Mouse (Mus musculus): ENCODE results near the gene Hs3st6.

Gene Hs3st6

DNA sequence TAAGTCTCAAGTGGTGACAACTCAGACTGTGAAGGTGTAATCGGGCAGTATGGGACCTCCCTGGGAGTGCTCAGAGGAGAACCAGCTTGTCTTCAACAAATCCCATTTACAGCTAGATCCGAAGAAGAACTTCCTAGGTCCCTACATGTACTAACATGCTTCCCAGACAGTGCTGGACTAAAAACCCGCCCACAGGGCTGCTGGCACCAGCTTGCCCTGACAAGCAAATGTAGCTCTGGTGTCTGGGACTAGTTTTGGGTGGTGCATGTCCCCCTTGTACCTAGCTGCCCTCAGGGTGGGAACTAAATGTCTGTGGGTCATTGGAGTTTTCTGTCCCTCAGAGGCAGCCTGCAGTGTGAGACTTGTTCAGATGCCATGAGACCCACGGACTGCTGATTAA lies 1.3 kb upstream of the Hs3st6 start:
- in situ Hi-C loops (cut with MboI; ENCODE audit: low pct_unique_long_range_greater_than_20kb in 1 of 2, low sequenced_read_pairs in 2 of 2, unreplicated experiment in 1 of 2): no loop called here

DNA sequence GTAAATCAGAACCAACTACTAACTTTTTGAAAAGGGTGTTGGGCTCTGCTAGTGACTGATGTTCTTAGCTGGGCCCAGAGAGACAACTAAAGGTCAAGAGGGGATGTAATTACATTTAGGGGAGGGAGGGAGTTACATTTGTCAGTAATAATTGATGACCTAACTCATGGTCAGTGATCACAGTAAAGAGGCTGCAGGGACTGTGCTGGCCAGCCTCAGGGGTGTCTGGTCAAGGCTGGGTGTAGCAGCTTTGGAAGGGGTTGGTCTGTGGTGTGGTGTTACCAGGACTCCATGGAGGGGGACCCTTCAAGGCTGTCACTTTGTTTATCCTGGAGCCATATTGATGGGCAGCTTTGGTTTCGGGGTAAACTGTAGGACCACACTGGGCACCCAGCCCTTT lies 4.6 kb downstream of the Hs3st6 start:
- in situ Hi-C loops (cut with MboI; ENCODE audit: low pct_unique_long_range_greater_than_20kb in 1 of 2, low sequenced_read_pairs in 2 of 2, unreplicated experiment in 1 of 2): no loop called here

DNA sequence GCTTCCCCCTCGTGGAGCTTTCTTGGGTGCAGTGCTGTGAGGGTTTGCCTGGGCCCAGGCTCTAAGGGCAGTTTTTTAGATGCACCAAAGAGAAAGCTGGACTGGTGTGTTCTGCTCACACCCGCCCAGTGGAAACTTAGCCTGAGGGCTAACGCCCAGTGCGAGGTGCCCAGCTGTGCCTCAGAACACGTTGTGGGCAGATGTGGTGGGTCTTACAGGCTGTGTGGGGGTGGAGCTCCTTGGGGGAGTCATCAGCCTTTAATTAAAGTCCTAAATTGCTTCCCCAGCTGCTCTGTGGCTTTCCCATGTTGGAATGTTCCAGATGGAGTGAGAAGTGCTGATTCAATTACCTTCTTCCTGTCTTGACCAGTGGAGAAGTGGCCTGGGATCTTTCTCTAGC lies 8.3 kb downstream of the Hs3st6 start:
- in situ Hi-C loops (cut with MboI; ENCODE audit: low pct_unique_long_range_greater_than_20kb in 1 of 2, low sequenced_read_pairs in 2 of 2, unreplicated experiment in 1 of 2): no loop called here

DNA sequence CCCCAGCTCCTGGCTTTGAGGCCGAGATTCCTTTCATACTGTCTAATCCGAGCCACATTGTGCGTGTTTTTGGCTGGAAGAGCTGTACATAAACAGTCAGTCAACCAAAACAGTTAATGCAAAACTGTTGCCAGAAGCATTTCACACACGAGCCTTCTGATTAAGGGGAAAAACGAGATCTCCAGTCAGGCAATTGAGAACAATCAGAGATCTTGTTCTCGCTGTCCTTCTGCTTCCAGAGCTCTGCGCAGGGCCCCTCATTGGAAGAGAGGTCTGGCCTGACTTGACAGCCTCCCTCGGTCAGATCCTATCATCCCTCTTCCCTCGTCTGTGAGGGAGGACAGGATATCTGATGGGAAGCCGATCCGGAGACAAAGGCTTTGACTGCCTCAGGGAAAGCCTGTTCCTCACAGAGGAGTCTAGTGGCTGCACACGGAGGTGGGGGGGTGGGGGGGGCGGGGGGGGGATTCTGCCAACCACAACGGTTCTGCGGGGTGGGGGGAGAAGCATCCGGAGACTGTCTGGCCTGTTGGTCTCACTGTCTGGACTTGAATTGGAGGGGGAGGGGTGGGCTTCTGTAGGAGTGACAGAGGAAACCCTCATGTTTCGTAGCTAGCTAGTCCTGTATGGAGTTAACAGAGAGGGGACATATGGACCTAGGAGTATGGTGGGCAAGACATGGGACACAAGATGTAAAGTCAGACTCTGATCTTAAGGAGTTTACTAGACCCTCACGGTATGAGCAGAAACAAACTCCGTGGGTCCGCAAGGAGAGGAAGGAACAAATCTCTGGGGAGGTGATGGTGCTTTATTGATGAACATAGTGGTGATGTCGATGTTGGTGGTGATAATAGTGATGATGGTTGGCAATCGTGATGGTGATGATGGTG lies 12.5 kb downstream of the Hs3st6 start:
- in situ Hi-C loops (cut with MboI; ENCODE audit: low pct_unique_long_range_greater_than_20kb in 1 of 2, low sequenced_read_pairs in 2 of 2, unreplicated experiment in 1 of 2): no loop called here

DNA sequence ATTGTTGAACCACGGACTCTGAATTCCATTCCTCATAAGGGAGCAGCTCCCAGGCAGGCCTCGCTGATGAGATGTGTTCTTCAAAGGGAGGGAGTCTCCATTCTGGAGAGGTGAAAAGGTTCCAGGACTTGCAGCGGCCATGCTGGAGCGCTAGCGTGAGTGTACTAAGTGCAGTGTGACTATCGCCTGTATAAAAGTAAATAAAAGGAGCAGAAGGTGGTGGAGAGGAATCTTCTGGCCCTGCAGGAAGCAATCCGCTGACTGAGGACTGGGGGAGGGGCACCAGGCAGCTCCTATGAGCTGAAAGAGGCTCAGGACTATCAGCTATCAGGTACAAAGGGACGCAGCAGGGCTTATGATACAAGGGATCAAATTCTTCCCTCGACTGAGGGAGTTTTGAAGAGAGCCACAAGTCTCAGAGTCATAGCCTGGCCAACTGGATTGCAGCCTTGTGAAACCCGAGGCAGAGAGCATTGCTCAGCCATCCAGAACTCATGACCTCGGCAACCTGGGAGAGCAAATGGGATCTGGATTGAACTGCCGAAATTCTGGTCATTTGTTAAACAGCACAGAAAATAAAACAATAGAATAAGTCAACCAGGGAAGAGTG lies 13.6 kb downstream of the Hs3st6 start:
- in situ Hi-C loops (cut with MboI; ENCODE audit: low pct_unique_long_range_greater_than_20kb in 1 of 2, low sequenced_read_pairs in 2 of 2, unreplicated experiment in 1 of 2): no loop called here

DNA sequence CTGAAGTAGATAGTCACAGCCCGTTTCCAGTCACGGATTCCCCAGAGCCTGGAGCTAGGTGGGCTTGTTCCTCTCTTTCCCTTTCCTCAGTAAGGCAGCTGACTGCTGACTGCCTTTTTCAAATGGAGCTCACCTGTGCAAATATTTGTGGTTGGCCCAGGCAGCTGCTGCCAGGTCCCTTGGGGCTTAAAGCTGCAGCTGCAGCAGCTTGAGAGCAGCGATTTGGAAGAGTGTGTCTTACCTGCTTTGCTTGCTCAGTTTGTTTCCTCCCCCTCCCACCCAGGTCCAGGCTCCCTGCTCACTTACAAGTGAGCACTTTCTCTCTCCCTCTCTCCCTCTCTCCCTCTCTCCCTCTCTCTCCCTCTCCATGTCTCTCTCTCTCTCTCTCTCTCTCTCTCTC lies 16.4 kb downstream of the Hs3st6 start:
- in situ Hi-C loops (cut with MboI; ENCODE audit: low pct_unique_long_range_greater_than_20kb in 1 of 2, low sequenced_read_pairs in 2 of 2, unreplicated experiment in 1 of 2): no loop called here

DNA sequence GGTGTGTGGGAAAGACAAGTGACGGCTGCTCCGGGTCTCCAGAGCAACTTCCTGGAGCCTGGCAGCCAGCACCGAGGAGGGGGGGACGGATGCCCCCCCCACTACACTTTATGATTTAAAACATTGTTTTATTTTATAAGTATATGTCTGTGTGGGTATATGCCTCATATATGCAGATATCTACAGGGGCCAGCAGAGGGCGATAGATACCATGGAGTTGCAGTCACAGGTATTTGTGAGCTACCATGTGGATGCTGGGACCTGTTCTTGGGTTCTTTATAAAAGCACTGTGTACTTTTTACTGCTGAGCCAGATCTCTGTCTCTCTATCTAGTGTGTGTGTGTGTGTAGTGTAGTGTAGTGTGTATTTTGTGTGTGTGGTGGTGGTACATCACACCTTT lies 20.5 kb downstream of the Hs3st6 start:
- in situ Hi-C loops (cut with MboI; ENCODE audit: low pct_unique_long_range_greater_than_20kb in 1 of 2, low sequenced_read_pairs in 2 of 2, unreplicated experiment in 1 of 2): no loop called here

DNA sequence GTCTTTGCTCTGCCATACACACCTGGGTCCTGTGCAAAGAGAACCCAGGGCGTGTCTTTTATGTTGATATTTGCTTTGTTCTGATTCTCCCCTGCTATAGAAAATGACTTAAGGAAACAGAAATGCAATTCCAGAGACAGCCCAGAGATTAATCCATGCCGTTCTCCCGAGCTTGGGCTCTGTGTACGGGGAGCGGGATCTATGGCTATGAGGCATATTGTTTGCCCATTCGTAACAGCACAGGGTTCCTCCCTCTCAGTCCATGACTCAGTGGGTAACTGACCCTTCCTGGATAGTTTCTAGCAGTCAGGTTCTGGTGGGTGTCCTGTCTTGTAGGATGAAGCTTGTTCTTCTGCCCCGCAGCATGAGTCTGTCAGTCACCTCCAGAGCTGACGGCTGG lies 22.4 kb downstream of the Hs3st6 start:
- in situ Hi-C loops (cut with MboI; ENCODE audit: low pct_unique_long_range_greater_than_20kb in 1 of 2, low sequenced_read_pairs in 2 of 2, unreplicated experiment in 1 of 2): no loop called here

DNA sequence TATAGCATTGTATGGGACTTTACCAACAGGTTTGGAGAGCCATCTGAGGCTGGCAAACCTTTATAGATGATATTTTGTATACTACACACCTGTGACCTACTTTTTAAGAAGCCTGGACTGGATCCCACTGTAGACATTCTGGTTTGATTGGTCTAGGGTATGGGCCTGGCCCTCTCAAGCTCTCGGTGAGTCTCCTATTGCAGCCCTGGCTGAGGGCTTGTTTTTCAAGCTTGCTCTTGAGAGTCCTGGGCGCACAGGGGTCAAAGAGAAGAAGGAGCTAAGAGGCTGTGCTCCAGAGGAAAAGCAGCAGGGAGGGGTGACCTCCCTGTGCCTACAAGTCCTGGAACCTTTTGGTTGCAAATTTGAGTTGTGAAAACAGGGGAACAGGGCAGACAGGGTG lies 24.3 kb downstream of the Hs3st6 start:
- in situ Hi-C loops (cut with MboI; ENCODE audit: low pct_unique_long_range_greater_than_20kb in 1 of 2, low sequenced_read_pairs in 2 of 2, unreplicated experiment in 1 of 2): no loop called here

DNA sequence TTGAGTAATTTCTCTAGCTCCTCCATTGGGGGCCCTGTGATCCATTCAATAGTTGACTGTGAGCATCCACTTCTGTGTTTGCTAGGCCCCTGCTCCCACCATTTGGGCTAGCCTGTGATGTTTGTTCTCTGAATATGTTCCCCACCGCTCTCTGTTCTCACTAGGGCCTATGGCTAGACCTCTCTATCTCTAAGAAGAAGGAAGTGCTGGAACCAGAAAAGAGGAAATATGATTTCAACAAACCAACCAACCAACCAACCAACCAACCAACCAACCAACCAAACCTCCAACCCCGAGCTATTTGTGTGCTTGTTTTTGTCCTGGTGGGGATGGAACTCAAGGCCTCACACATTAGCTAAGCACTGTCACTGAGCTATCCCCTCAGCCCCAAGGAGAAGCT lies 28.0 kb downstream of the Hs3st6 start:
- in situ Hi-C loops (cut with MboI; ENCODE audit: low pct_unique_long_range_greater_than_20kb in 1 of 2, low sequenced_read_pairs in 2 of 2, unreplicated experiment in 1 of 2): no loop called here

DNA sequence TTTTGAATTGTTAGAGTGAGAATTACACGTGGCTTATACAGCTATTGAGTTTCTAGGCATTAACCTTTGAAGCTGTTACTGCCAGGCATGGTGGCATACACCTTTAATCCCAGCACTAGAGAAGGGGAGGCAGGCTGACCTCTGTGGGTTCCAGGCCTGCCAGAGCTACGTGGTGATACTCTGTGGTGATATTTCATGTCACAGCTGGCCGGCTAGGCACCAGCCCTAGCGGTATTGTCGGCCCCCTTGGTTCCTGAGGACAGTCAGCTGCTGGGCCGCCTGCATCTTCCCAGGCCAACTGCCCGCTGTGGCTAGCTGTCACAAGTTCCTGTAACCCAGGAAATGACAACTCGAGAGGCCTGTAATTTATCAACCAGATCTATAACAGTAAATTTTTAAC lies 39.4 kb downstream of the Hs3st6 start:
- in situ Hi-C loops (cut with MboI; ENCODE audit: low pct_unique_long_range_greater_than_20kb in 1 of 2, low sequenced_read_pairs in 2 of 2, unreplicated experiment in 1 of 2): no loop called here

DNA sequence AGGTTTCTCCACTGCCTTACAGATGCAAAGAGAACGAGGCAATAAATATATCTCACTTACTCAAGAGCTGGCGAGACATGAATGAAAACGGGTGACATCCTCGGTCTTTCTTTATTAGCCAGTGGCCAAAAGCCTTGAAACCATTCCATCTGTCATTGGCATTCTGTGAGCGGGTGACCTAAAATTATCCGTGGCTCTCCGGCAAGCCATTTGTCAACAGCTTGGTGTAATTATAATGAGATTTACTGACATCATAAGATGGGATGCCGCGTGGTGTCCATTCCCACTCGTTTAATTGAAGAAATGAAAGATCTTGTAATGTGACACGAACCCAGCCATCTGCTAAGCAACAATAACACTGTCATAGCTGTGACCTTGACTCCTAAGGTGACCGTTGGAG lies 42.0 kb downstream of the Hs3st6 start:
- in situ Hi-C loops (cut with MboI; ENCODE audit: low pct_unique_long_range_greater_than_20kb in 1 of 2, low sequenced_read_pairs in 2 of 2, unreplicated experiment in 1 of 2): no loop called here

DNA sequence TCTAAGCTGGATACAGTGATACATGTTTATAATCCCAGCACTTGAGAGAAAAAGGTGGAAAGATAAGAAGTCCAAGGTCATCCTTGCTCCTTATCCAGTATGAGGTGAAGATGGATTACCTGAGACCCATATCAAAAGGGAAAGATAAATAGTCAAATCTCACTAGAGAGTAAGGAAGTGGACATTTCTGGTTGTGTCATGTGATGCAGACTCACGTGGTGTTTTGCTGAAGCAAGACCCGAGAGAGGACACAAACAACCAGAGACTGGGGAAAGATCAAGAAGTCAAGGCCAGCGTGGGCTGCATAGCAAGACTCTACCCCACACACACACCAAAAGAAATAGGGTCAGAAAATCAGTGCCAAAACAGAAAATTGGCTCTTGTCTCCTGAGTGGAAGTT lies 44.2 kb downstream of the Hs3st6 start:
- in situ Hi-C loops (cut with MboI; ENCODE audit: low pct_unique_long_range_greater_than_20kb in 1 of 2, low sequenced_read_pairs in 2 of 2, unreplicated experiment in 1 of 2): no loop called here

DNA sequence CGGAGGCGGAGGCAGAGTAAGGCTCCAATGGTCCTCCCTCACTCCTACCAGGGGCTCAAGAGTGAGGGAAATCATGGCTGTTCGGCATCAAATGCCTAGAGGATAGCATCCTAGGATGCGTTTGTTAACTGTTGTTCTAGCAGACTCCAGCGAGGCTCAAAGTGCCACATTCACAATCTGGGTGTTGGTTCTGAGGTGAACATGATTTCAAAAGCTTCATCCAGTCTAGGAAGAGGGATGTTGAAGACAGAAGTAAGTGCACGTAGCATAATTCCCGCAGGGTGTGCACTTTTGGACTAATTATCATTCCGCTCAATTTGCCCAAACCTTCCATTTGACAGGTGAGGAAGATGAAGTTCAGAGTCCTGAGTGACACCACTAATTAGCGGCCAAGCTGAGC lies 45.4 kb downstream of the Hs3st6 start:
- in situ Hi-C loops (cut with MboI; ENCODE audit: low pct_unique_long_range_greater_than_20kb in 1 of 2, low sequenced_read_pairs in 2 of 2, unreplicated experiment in 1 of 2): no loop called here

DNA sequence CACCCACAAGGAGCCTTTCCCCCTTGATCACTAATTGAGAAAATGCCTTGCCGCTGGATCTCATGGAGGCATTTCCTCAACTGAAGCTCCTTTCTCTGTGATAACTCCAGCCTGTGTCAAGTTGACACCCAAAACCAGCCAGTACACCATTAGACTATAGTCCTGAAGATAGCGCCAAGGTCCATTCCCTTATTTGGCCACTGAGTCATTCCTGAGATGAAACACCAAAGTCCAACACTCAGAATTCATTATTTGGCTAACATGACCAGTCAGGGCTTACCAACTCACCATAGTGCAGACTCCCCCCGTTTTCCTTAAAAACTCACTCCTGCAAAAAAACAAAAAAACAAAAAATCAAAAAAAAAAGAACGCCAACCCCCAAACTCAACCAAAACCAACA lies 46.7 kb downstream of the Hs3st6 start:
- in situ Hi-C loops (cut with MboI; ENCODE audit: low pct_unique_long_range_greater_than_20kb in 1 of 2, low sequenced_read_pairs in 2 of 2, unreplicated experiment in 1 of 2): no loop called here

DNA sequence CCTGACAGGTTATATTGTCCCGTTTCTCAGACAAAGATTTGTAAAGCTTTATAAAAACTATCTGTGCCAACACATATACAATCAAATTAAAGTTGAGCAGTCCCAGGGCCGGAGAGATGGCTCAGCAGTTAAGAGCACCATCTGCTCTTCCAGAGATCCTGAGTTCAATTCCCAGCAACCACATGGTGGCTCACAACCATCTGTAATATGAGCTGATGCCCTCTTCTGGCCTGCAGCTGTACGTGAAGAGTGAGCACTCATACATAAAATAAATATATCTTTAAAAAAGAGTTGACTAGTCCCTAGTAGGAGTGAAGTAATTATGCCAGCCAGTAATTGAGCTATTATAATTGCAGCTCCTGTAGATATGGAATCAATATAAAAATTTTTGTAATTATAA lies 47.7 kb downstream of the Hs3st6 start:
- in situ Hi-C loops (cut with MboI; ENCODE audit: low pct_unique_long_range_greater_than_20kb in 1 of 2, low sequenced_read_pairs in 2 of 2, unreplicated experiment in 1 of 2): no loop called here

DNA sequence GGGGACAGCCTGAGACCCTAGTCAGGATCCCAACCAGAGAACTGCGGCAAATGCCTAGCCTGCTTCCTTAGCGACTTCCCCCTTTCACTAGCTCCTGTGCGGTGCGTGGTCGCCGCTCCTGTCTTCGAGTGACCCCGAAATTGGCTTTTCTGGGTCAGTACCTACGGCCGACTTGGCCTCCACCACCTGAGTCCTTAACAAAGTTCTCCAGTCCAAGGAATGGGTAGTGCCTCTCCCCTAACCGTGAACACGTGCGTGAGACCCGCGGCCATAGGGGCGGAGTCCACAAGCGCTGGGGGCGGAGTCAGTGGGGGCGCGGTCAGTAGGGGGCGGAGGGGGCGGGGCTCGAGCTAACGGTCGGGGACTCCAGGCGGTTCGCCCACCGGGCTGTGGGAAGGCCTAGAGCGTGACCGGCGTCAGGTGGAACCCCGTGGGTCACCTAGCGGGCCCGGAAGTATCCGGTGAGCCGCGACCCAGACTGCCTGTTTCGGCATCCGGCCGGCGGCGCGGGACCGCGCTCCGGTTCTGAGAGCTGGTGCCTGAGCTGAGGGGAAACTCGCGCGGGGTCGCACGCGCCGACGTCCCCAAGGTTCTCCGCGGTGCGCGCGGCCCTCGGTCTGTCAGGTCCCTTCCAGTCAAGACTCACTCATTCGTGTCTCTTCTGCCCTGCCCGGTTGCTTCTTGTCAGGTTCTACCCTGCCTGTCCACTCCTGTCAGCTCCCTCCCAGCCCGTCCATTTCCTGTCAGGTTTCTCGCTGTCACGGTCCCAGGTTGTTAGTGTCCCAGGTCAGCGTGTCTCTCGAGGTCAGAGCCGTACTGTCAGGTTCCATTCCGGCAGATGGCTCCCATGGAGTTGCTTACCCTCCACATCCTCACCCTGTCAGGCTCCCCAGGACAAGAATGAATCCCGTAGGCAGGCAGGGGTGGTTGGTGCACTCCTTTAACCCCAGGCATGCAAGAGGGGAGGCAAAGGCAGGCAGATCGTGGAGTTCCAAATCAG lies 51.5 kb downstream of the Hs3st6 start, which contains the start of gene Meiob:
Gene Meiob (plus strand): TSS at position 338 of the 1,000 bp plus-strand sequence.
- in situ Hi-C loops (cut with MboI; ENCODE audit: low pct_unique_long_range_greater_than_20kb in 1 of 2, low sequenced_read_pairs in 2 of 2, unreplicated experiment in 1 of 2): no loop called here
